Mouse (Mus musculus): ENCODE measurements around the gene Ifi202b. TPM values are rescaled to one million over a fixed set of nuclear protein-coding genes. Genes with fewer than 3 reads are reported as not detected.
"Not testable (repeated sequence)": the region's sequence is repeated elsewhere in the genome, so short reads cannot be mapped to it uniquely, and the experiment has no call there.

Ifi202b gene
- not detected for total RNA-seq (2021)
- long read RNA-seq, experiment 1 = 0 reads
- long read RNA-seq, experiment 2 = 0 reads

DNA sequence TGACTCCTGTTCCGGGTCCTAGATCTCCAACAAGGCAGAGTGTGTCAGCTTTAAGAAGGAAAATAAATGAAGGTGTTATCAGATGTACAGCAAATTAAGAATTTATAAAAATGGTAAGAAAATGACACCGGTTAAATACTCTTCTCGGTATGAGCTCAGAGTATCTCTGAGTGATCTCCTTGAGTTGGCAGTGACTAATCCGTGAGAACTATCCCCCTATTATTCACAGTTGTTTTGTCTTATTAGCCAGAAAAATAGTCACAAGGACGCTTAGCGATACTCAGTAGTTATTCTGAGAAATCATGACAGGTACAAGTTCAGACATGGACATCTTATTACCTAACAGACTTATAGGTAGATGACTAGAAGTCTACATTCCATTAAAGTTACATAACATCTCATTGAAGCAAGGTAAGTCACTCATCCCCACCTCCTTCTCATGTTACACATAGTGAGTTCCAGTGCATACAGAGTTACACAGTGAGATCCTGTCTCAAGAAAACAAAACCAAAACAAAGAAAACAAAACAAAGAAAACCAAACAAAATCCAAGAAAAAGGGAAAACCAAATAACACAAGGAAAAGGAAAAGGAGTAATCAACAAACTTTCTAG is at the start of gene Ifi202b:
Gene Ifi202b, minus strand, starts transcription at position 51 of the 612 bp plus-strand sequence.
- DNase-seq; intact Hi-C loops (cut with DNase I): not testable (repeated sequence)

- intact Hi-C loops (cut with DNase I) = no loop called here
- DNase-seq = peak; percentile 18 to 28
These were observed 49.2 kb upstream of the Ifi202b start, which contains the start of gene Ifi205 for GRCm38 (mm10) chr1:174031698-174032097. TSS of gene Ifi205 (minus strand) at chr1:174031810.

DNA sequence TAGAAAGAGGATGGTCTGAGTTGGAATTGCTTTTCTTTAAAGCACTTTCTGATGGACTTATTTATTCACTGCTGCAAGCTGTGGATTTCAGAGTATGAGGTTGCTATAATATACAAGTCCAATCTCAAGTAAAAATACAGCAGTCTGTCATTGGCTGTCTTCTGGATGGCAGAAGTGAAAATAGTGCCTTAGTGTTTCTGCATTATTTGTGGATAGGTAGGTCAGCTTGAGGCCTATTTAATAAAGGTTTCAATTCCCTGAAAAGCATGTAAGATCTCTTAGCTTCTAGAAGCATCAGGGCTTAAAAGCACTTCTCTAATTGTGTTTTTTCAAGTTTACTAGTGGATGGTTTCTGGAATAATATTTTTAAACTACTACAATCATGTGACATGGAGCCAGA is 24.5 kb upstream of the Ifi202b start:
- DNase-seq; intact Hi-C loops (cut with DNase I): not testable (repeated sequence)

DNA sequence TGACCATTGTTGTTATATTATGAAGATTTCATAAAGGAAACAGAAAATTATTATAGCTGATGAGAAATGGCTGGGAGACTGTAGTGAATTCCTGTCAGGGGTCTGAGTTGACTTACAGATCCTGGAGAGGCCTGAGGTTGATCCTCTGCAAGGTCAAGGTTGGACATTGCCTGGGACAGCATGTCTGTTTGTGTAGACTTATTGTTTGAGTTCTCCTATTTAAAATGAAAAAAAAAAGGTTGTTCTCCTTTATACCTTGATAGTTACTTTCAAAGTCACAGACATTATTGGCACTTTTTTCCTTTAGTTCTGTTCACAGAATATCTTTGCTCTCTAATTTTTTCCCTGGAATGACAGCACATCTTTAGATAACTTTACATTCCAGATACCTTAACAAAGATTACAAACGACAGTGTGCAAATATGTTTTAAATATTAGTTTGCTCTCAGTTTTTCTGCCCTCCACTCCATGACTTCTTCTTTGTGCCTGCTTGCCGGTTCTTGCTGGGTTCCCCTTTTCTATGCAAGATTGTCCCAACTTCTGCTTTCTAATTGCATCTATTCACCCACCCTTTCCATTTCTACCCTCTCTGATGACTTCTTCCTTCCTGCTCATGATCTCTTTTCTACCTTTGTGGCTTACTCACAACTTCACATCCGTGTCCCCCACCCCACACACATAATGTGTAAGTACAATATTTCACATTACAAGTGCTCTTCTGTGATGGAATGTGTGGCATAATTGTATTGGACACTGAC is 22.0 kb upstream of the Ifi202b start:
- DNase-seq; intact Hi-C loops (cut with DNase I): not testable (repeated sequence)

- no peak for DNase-seq
- intact Hi-C loops (cut with DNase I) = no loop called here
These were observed 12.5 kb upstream of the Ifi202b start for GRCm38 (mm10) chr1:173995003-173995402.

- DNase-seq; intact Hi-C loops (cut with DNase I): not testable (repeated sequence)
These were observed 1.5 kb downstream of the Ifi202b start for GRCm38 (mm10) chr1:173981038-173981437.

- no peak for DNase-seq
- intact Hi-C loops (cut with DNase I) = no loop called here
These were observed 4.9 kb downstream of the Ifi202b start for GRCm38 (mm10) chr1:173977622-173978021.

DNA sequence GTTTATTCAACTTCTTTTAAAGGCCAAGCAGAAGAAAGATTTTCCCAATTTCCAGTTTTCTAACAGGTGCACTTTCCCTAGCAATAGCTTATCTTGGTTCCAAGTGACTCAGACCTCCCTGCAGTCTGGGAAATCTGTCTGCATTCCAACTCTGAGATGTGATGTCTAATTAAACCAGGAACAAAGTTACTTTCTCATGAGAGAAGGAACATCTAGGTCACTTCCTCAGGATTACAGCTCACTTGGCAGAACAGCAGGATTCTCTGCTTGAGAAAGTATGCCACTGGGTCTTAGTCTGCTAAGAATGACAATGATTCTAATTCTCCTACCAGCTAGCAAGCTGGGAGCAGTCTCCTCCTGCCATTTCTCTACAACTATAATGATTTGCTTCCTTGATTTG is 9.4 kb downstream of the Ifi202b start:
- intact Hi-C loops (cut with DNase I) = no loop called here
- DNase-seq = no peak

GRCm38 (mm10) chr1:173961491-173961890 is 21.1 kb downstream of the Ifi202b start:
- intact Hi-C loops (cut with DNase I) = not testable (repeated sequence)

GRCm38 (mm10) chr1:173959998-173960397 is 22.5 kb downstream of the Ifi202b start:
- intact Hi-C loops (cut with DNase I); DNase-seq: not testable (repeated sequence)

More at GRCm38 (mm10) chr1:173961491-173961890, 21.1 kb downstream of the Ifi202b start:
- DNase-seq = not testable (repeated sequence)

DNA sequence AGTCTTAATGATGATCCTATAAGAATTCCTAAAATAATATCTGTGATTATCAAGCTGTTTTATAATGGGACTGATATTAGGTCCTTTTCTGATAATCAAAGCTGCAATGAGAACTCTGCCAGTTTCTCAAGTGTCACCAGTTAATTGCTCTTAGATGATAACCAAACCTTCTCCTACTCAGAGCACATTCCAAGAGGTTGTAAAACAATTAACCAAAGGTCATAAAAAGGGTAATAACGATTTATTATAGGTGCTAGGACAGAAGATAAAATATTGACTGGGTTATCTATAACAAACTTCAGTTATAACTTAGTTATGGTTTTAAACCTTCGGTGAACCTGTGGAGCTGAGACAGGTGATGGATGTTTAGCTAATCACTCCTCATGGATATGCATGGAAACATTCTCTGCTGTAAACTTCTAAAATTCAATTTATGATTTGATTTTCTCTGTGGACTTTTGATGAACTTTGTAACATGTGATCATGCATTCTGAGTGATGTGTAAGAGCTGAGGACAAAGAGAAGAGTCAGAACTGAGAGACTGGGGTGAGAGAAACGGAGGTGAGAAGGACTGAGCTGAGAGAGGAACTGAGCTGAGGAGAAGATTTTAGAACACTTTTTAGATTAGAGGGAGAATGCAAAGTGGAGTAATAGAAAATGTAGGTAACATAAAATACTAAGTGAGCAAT is 26.6 kb downstream of the Ifi202b start:
- intact Hi-C loops (cut with DNase I) = not testable (repeated sequence)

GRCm38 (mm10) chr1:173955071-173955796 is 27.3 kb downstream of the Ifi202b start:
- intact Hi-C loops (cut with DNase I) = no loop called here
- no peak for DNase-seq

More for the DNA sequence above, 26.6 kb downstream of the Ifi202b start:
- DNase-seq = not testable (repeated sequence)

DNA sequence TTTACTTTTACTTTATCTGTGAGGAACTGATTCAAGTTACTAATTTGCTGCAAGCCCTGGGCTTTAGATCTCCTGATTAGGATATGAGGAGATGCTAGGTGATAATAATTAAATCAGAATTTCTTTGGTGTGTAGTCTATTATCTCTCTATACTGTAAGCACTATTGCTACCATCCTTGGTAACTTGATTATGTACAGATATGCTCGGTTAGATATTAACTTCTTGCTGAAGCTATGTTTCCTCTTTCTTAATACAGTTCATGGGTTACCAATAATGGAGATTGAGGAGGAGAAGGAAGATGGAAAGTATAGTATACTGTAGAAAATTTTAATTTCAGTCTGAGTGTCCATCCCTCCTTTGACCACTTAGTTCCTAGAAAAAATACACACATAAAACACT is 29.0 kb downstream of the Ifi202b start:
- no peak for DNase-seq
- intact Hi-C loops (cut with DNase I) = no loop called here

DNA sequence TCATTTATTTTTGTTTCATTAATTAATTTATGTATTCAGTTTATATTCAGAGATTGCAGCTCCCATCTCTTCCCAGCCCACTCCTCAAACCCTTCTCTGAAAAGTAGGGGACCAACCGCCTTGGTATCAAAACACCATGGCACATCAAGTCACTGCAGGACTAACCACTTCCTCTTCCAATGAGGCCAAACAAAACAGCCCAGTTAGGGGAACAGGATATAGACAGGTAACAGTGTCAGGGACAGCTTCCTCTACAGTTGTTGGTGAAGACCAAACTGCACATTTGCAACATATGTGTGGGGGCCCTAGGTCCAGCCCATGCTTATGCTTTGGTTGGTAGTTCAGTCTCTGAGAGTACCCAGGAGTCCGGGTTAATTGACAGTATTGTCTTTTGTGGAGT is 33.5 kb downstream of the Ifi202b start:
- intact Hi-C loops (cut with DNase I); DNase-seq: not testable (repeated sequence)

- DNase-seq; intact Hi-C loops (cut with DNase I): not testable (repeated sequence)
These were observed 39.8 kb downstream of the Ifi202b start for GRCm38 (mm10) chr1:173942780-173943066.

DNA sequence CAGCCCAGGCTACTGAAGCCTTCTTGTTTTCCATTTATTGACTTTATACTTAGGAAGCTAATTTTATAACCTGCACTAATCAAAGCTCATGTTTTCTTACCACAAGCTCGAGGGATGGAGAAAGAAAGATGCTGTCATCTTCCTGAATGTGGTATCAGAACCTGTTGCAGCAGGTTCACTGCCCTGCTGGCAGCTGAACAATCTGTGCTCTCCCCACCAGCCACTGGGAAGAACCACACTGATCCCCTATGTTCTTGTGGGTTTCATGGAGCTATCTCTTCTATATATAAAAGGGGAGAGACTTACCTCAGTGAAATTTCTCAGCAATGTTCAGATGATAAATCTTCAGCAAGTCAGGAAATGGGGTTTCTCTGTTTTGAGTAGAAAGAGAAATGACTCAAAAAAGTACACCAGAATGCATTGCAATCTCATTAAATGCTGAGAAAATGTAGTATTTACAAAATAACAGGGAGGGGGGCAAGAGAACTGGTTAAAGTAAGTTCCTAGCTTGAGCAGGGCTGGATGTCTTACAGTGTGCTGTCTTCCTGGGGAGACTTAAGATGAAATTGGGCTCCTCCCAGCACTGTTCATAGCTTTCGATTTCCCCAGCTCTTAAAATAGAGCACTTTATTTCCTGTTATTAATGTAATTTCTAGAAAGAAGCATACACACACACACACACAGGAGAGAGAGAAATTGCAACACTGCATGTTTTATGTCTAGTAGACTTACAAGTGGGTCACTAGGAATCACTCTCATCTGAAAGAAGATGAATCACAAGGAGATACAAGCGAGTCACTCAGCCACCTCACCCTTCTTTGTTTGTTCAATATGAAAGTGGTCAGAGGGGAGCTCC is 40.4 kb downstream of the Ifi202b start, which contains the start of the genes Mndal and Ifi203:
Gene Mndal, minus strand, starts transcription at position 568 of the 856 bp plus-strand sequence.
Gene Ifi203, minus strand, starts transcription at position 749 of the 856 bp plus-strand sequence.
- intact Hi-C loops (cut with DNase I); DNase-seq: not testable (repeated sequence)

GRCm38 (mm10) chr1:173941522-173941921 is 41.0 kb downstream of the Ifi202b start:
- intact Hi-C loops (cut with DNase I) = not testable (repeated sequence)

DNA sequence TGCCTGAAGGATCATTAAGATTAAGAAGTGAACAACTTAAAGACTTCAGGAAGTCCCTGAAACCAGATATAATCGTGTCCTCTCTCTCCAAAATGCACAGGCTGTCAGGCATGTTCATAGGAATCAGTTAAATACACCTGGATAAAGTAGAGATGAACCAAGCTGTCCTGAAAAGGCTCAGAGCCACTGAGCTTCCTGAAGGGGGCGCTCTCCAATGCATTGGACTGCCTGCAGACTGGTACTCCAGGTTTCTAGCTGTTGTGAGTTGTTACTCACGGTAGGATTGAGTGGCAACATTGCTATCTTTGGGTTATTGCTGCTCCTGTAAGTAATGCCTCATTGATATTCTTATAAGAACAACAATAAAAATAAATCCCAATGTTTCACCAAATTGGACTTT is 63.3 kb downstream of the Ifi202b start:
- intact Hi-C loops (cut with DNase I); DNase-seq: not testable (repeated sequence)

More at GRCm38 (mm10) chr1:173941522-173941921, 41.0 kb downstream of the Ifi202b start:
- DNase-seq = not testable (repeated sequence)

- DNase-seq = no peak
- intact Hi-C loops (cut with DNase I) = no loop called here
These were observed 68.0 kb downstream of the Ifi202b start for GRCm38 (mm10) chr1:173914559-173914958.
